Mouse (Mus musculus) liver, embryonic 14.5 days (tissue): ENCODE data around the gene Nit1.

ENCODE experiments used
- CTCF ChIP-seq: IDR thresholded peaks from 2 replicates; pipeline ENCODE4 v1.5.1; 2016; ENCODE audit warnings: antibody characterized with exemption, low read depth, control low read depth
- EP300 ChIP-seq: IDR thresholded peaks from 2 replicates; pipeline ENCODE4 v1.6.1; 2016; ENCODE audit warnings: antibody characterized with exemption, low read depth

DNA sequence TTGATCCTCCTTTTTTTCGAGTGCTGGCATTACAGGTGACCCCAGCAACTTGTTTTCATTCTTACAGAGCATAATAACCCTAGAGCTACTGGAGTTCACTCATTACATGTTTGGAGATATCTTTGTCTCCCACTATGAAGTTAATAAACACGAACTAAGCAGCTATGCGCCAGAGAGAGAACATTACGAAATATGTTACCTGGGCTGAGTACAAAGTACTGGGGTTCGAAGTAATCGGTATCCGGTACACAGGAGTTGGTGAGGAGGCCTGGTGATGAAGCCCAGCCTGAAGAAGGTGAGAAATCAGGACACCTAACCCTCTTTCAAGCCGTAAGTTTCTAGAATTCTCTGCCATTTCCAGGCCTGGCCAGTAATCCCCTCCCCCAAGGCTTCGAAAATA lies 731 bp downstream of the Nit1 start:
- TF ChIP-seq EP300 (no peak), CTCF (no peak)
